Mouse (Mus musculus) liver, embryonic 14.5 days (tissue): ENCODE results near the gene Npas3. TPM values are rescaled to one million over a fixed set of nuclear protein-coding genes. Genes with fewer than 3 reads are reported as not detected.

ENCODE experiments used
- ATAC-seq: fragments of 200-750 bp; cut with Nextera tagmentation; 2 replicates; pipeline ENCODE4 v1.8.0; 2017; ENCODE audit warnings: moderate number of reproducible peaks, mild to moderate bottlenecking, moderate library complexity; ENCODE audit not compliant: insufficient read depth
- DNase-seq, 3 experiments: peaks; one replicate each; pipeline ENCODE4 v3.0.0-alpha.2; 2012 to 2013; ENCODE audit warnings: low read depth in 3 of 3, low spot score in 3 of 3
- H3K27ac ChIP-seq: fragments of 300-500 bp; sonication (generic); 2 replicates; pipeline ENCODE4 v1.5.1; 2014; ENCODE audit warnings: moderate library complexity, mild to moderate bottlenecking, control low read depth, inconsistent platforms
- H3K27me3 ChIP-seq: fragments of 300-500 bp; sonication (generic); 2 replicates; pipeline ENCODE4 v1.6.1; 2014; ENCODE audit warnings: mild to moderate bottlenecking, low read length, moderate library complexity; ENCODE audit not compliant: control insufficient read depth, insufficient read depth
- H3K36me3 ChIP-seq: fragments of 300-500 bp; sonication (generic); replicated peaks from 2 replicates; pipeline ENCODE4 v1.6.1; 2014; ENCODE audit warnings: low read depth; ENCODE audit not compliant: control insufficient read depth, insufficient read depth
- H3K4me1 ChIP-seq, 2 experiments: fragments of 200-500 bp in 1 of 2; fragments of 300-500 bp in 1 of 2; sonication (generic) in 1 of 2; replicated peaks; 2 replicates each; pipeline ENCODE4 v1.6.1; 2012 to 2014; ENCODE audit warnings: antibody characterized with exemption in 1 of 2, inconsistent platforms in 1 of 2, low read length in 1 of 2; ENCODE audit not compliant: control insufficient read depth in 2 of 2, insufficient read depth in 2 of 2
- H3K4me2 ChIP-seq: fragments of 300-500 bp; sonication (generic); 2 replicates; pipeline ENCODE4 v1.6.1; 2014; ENCODE audit warnings: low read depth, mild to moderate bottlenecking, control low read depth, moderate library complexity
- H3K4me3 ChIP-seq, 2 experiments: fragments of 200-500 bp in 1 of 2; fragments of 300-500 bp in 1 of 2; sonication (generic) in 1 of 2; 2 replicates each; pipeline ENCODE4 v1.5.1; 2012 to 2014; ENCODE audit warnings: low read depth in 2 of 2, low read length in 2 of 2, mild to moderate bottlenecking in 2 of 2, control low read depth in 1 of 2, inconsistent platforms in 1 of 2, moderate library complexity in 1 of 2; ENCODE audit not compliant: insufficient read depth in 1 of 2
- H3K9ac ChIP-seq: fragments of 300-500 bp; sonication (generic); replicated peaks from 2 replicates; pipeline ENCODE4 v1.6.1; 2014; ENCODE audit warnings: mild to moderate bottlenecking, control low read depth, moderate library complexity
- H3K9me3 ChIP-seq: fragments of 300-500 bp; sonication (generic); 2 replicates; pipeline ENCODE4 v1.6.1; 2016; ENCODE audit warnings: low read length, mixed read lengths; ENCODE audit not compliant: control insufficient read depth
- CTCF ChIP-seq: IDR thresholded peaks from 2 replicates; pipeline ENCODE4 v1.5.1; 2016; ENCODE audit warnings: antibody characterized with exemption, low read depth, control low read depth
- EP300 ChIP-seq: IDR thresholded peaks from 2 replicates; pipeline ENCODE4 v1.6.1; 2016; ENCODE audit warnings: antibody characterized with exemption, low read depth
- WGBS: fragments of 180-500 bp; shearing (Covaris S2); extraction: QIAGEN DNeasy Blood & Tissue Kit; methylation state at CpG from one replicate; pipeline ENCODE4 v1.1.7; 2014; ENCODE audit not compliant: insufficient replicate concordance; 5-methylcytosine and 5-hydroxymethylcytosine counted together
- polyA plus RNA-seq, 2 experiments: library from polyadenylated mRNA; depleted of rRNA in 1 of 2; stranded (reverse) in 1 of 2; unstranded in 1 of 2; fragments of >200 nt; fragmentation: Nextera tagmentation in 1 of 2; extraction: Ambion mirVana in 1 of 2; gene quantifications; 2 replicates each; pipeline versions ENCODE4 v1.2.1 to v1.2.3; 2012 to 2014

The Npas3 gene
- polyA plus RNA-seq, 2 experiments = 0.08 to 0.09 TPM

DNA sequence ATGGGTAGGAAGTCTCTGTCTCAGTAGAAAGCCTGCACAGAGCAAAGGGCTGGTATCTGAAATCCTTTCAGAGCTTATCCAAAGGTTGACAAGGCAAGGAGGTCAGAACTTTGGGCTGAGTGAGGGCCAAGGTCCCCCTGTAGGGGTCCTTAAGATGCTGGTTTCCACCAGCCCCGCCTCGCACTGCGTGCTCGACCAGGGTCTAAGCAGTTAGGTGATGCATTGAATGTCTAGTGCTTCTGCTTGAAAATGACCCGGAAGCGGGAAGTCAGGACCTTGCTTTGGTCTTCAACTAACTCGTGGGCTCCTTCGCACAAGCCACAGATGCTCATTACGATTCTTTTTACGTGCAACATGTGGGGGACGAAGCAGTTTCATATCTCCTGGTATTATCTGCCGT lies 2.3 kb upstream of the Npas3 start:
- WGBS = 2% methylated on average over 12 of the region's 12 CpGs
- Histone ChIP-seq H3K4me1 (no peaks in the 10 kb centered on the region), H3K4me2 (no peak overlapping the region), H3K4me3 (no peak overlapping the region), H3K27ac (no peak overlapping the region), H3K36me3 (no peaks in the 10 kb centered on the region), H3K9ac (no peak overlapping the region), H3K27me3 (peaks cover 57% of the 10 kb centered on the region), H3K9me3 (no peaks in the 10 kb centered on the region)
- DNase-seq = no peak
- ATAC-seq = no peak
- TF ChIP-seq EP300 (no peak), CTCF (no peak)

DNA sequence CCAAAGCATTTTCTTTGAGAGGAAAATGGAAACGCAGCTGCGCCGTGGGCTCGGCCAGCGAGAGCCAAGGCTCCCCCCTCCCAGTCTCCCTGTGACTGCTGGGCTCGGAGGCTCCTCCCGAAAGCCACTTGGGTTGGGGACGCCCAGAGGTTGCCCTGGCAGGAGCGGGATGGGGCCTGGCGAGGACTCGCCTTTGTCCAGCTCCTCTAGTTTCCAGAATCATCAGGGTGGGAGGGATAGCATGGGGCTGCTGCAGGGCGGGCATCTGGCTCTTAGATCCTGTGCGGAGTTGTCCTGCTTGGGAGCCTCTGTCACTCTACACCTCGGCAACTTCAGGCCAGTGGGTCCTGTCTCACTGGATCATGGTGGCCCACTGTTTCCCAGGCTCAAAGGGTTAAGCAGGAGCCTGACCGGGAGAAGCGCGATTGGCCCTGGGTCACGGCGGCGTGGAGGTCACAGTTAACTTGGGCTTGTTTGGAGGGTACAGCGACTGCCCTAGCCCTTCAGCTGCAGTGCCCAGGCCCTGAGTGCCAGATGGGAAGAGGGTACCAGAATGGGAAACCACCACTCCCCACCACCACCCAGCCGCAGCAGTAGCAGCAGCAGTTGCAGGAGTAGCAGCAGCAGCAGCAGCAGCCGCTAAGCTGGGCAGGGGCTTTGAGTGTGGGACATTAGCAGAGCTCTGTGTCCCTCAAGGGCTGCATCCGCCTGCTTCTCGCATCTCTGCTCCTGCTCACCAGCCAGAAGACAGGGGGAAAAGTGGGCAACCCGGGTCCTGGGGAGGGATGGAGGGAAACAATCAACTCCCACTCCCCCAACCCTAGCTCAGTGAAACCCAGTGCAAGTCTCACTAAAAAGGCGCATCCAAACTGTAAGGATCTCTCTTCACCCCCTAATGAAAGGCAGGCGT lies 1.6 kb upstream of the Npas3 start:
- no peak for DNase-seq
- no peak for ATAC-seq
- Histone ChIP-seq H3K36me3 (no peaks in the 10 kb centered on the region), H3K4me2 (no peak overlapping the region), H3K27ac (no peak overlapping the region), H3K9me3 (no peaks in the 10 kb centered on the region), H3K27me3 (peaks cover 63% of the 10 kb centered on the region), H3K9ac (no peak overlapping the region), H3K4me3 (no peak overlapping the region), H3K4me1 (no peaks in the 10 kb centered on the region)
- TF ChIP-seq EP300 (no peak), CTCF (no peak)
- WGBS = 1% methylated on average over 28 of the region's 28 CpGs

DNA sequence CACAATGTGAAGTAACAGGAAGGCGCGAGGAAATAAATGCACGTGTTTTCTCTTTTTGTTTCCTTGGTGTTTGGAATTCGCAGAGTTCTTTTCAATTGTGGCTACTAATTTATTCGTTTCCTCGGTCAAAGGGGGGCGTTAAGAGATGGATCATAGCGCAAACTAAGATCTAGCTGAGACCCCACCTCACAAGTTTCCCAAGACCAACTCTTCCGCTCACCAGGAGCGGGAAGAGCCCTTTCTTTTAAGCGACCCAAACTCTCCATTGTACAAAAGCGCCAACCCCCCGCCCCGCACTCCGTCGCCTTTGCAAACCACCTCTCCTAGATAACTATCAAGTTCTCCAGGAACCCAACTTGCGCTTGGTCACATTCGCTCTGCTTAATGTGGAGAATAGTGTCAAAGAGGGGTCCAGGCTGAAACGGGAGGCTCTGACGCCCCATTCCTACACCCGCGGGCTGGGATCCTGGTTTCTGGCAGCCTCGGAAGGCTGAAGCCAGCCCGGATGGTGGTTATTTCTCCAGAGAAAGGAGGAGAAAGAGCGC lies 914 bp upstream of the Npas3 start:
- 1% methylated on average over 25 of the region's 25 CpGs for WGBS
- no peaks in the 10 kb centered on the region for H3K4me1 ChIP-seq
- H3K27ac ChIP-seq = no peak overlapping the region
- H3K9me3 ChIP-seq = no peaks in the 10 kb centered on the region
- no peak for ATAC-seq
- no peak overlapping the region for H3K9ac ChIP-seq
- peaks cover 69% of the 10 kb centered on the region for H3K27me3 ChIP-seq
- H3K36me3 ChIP-seq = no peaks in the 10 kb centered on the region
- no peak overlapping the region for H3K4me2 ChIP-seq
- no peak for TF ChIP-seq EP300
- TF ChIP-seq CTCF = no peak
- DNase-seq = no peak
- H3K4me3 ChIP-seq = 0 out of 4 replicates have a peak overlapping the region, but pooled peaks of 1 of the 2 experiments have one; percentile 1

DNA sequence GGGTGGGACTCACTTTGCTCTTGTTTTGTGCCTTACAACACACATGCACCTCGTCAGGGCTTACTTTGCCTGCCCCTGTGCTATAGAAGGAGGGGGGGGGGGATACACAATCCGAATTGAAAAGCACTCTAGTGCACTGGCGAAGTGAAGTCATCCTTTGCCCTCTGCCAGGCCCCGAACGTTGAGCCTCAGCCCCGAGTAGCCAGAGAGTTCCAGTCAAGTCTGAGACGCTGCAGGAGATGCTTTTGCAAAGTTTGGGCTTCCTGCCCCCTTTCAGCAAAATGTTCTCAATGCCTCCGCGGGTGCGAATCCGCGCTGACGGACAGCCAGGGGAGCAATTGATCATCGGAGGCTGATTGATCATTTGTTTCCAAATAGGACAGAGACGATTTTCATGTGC lies 319 bp downstream of the Npas3 start:
- Histone ChIP-seq H3K4me2 (no peak overlapping the region; the same call in 1 of the 2 replicates), H3K9ac (no peak overlapping the region), H3K27me3 (peaks cover 81% of the 10 kb centered on the region), H3K36me3 (no peaks in the 10 kb centered on the region), H3K4me3 (no peak overlapping the region), H3K4me1 (no peaks in the 10 kb centered on the region), H3K9me3 (no peaks in the 10 kb centered on the region), H3K27ac (no peak overlapping the region)
- WGBS = 2% methylated on average over 15 of the region's 15 CpGs
- DNase-seq = no peak
- TF ChIP-seq CTCF = no peak
- TF ChIP-seq EP300 = no peak
- no peak for ATAC-seq

DNA sequence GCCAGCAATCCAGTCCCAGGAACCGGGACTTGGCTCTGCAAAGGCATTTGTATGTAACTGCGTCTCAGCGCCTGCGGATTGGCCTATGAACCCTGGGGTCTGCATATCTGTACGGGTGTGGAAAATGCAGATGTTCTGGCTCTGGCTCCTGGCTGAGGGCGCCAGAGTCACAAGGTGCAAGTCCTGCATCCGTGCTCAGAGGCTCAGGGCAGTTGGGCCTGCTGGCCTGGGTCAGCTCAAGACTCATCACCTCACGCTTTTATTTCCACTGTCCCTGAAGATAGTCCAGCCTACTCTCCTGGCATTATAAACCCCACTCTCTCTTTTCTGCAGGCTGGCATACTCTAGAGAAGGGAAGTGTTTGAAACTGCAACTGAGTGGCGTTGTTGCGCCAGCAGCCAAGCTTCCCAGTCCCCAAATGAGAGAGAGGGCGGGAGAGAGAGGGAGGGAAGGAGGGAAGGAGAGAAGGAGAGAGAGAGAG lies 3.3 kb downstream of the Npas3 start:
- peak overlapping the region in 1 of 2 experiments; percentile 6; a peak in 1 of 4 replicates for H3K4me3 ChIP-seq
- H3K27me3 ChIP-seq = peaks cover 89% of the 10 kb centered on the region
- H3K4me2 ChIP-seq = peak overlapping the region; percentile 15; the same call in 1 of the 2 replicates
- H3K27ac ChIP-seq = no peak overlapping the region
- WGBS = 2% methylated on average over 11 of the region's 11 CpGs
- no peaks in the 10 kb centered on the region for H3K4me1 ChIP-seq
- ATAC-seq = no peak
- no peaks in the 10 kb centered on the region for H3K36me3 ChIP-seq
- H3K9ac ChIP-seq = no peak overlapping the region
- TF ChIP-seq EP300 (no peak), CTCF (no peak)
- no peak for DNase-seq
- H3K9me3 ChIP-seq = no peaks in the 10 kb centered on the region
